Mouse (Mus musculus): ENCODE measurements around the gene Myl3. TPM values are rescaled to one million over a fixed set of nuclear protein-coding genes. Genes with fewer than 3 reads are reported as not detected.
A peak's percentile ranks its signal among the peaks of the same experiment; 100 is the strongest.

The Myl3 gene
- total RNA-seq, 2 experiments from 2014 or later, result not detected

GRCm38 (mm10) chr9:110803294-110803693, 61.6 kb downstream of the Myl3 start:
- peak; percentile 50 for ATAC-seq (replicated peaks; ENCODE audit: poor library complexity, severe bottlenecking)

GRCm38 (mm10) chr9:110810051-110810450, 68.4 kb downstream of the Myl3 start:
- ATAC-seq (replicated peaks; ENCODE audit: poor library complexity, severe bottlenecking), result no peak

GRCm38 (mm10) chr9:110813789-110814188, 72.1 kb downstream of the Myl3 start, which contains the start of gene Prss44:
Prss44 (plus strand) TSS chr9:110813994.
- no peak for ATAC-seq (replicated peaks; ENCODE audit: poor library complexity, severe bottlenecking)

Other genes starting within 250 kb of the Myl3 start
- gene Setd2, start 209.3 kb upstream of the Myl3 start, total RNA-seq (2014; fragmentation: Nextera tagmentation), result 130 and 131 TPM in 2 replicates
- gene Setd2, start 209.3 kb upstream of the Myl3 start, total RNA-seq (2017), result 125 and 149 TPM in 2 replicates
- 4.4 and 4.5 TPM in 2 replicates for gene Nradd, start 117.4 kb upstream of the Myl3 start, total RNA-seq (2014; fragmentation: Nextera tagmentation)
- 0.99 and 4.7 TPM in 2 replicates for gene Nradd, start 117.4 kb upstream of the Myl3 start, total RNA-seq (2017)
- gene Nbeal2, start 87.7 kb upstream of the Myl3 start, total RNA-seq (2014; fragmentation: Nextera tagmentation), result 37.5 and 49.2 TPM in 2 replicates
- gene Nbeal2, start 87.7 kb upstream of the Myl3 start, total RNA-seq (2017), result 11.0 and 13.9 TPM in 2 replicates
- 149 TPM in 2 replicates for gene Ccdc12, start 85.4 kb upstream of the Myl3 start, total RNA-seq (2014; fragmentation: Nextera tagmentation)
- 98.5 and 104 TPM in 2 replicates for gene Ccdc12, start 85.4 kb upstream of the Myl3 start, total RNA-seq (2017)
- 1.2 TPM in 1 of 2 replicates, not detected in the other for gene Pth1r, start 5.3 kb downstream of the Myl3 start, total RNA-seq (2014; fragmentation: Nextera tagmentation)
- gene Pth1r, start 5.3 kb downstream of the Myl3 start, total RNA-seq (2017), result 0.10 and 2.5 TPM in 2 replicates
- not detected in 2 replicates for gene Prss42, start 56.3 kb downstream of the Myl3 start, total RNA-seq (2014; fragmentation: Nextera tagmentation)
- gene Prss42, start 56.3 kb downstream of the Myl3 start, total RNA-seq (2017), result not detected in 2 replicates
- not detected in 2 replicates for gene Prss44, start 72.1 kb downstream of the Myl3 start, total RNA-seq (2014; fragmentation: Nextera tagmentation)
- gene Prss44, start 72.1 kb downstream of the Myl3 start, total RNA-seq (2017), result not detected in 2 replicates
- not detected in 2 replicates for gene Prss43, start 84.8 kb downstream of the Myl3 start, total RNA-seq (2014; fragmentation: Nextera tagmentation)
- gene Prss43, start 84.8 kb downstream of the Myl3 start, total RNA-seq (2017), result not detected in 2 replicates
- not detected in 2 replicates for gene Prss45, start 92.7 kb downstream of the Myl3 start, total RNA-seq (2014; fragmentation: Nextera tagmentation)
- not detected in 2 replicates for gene Prss45, start 92.7 kb downstream of the Myl3 start, total RNA-seq (2017)
- gene Prss46, start 102.6 kb downstream of the Myl3 start, total RNA-seq (2014; fragmentation: Nextera tagmentation), result not detected in 2 replicates
- gene Prss46, start 102.6 kb downstream of the Myl3 start, total RNA-seq (2017), result not detected in 2 replicates
- gene Prss50, start 116.1 kb downstream of the Myl3 start, total RNA-seq (2014; fragmentation: Nextera tagmentation), result not detected in 2 replicates
- gene Prss50, start 116.1 kb downstream of the Myl3 start, total RNA-seq (2017), result not detected in 2 replicates
- 0.41 TPM in 1 of 2 replicates, not detected in the other for gene Als2cl, start 138.0 kb downstream of the Myl3 start, total RNA-seq (2014; fragmentation: Nextera tagmentation)
- gene Als2cl, start 138.0 kb downstream of the Myl3 start, total RNA-seq (2017), result 0.04 TPM in 1 of 2 replicates, not detected in the other
- not detected in 2 replicates for gene Tmie, start 138.3 kb downstream of the Myl3 start, total RNA-seq (2014; fragmentation: Nextera tagmentation)
- not detected in 2 replicates for gene Tmie, start 138.3 kb downstream of the Myl3 start, total RNA-seq (2017)
- gene Fam240a, start 175.0 kb downstream of the Myl3 start, total RNA-seq (2014; fragmentation: Nextera tagmentation), result not detected in 2 replicates
- not detected in 2 replicates for gene Fam240a, start 175.0 kb downstream of the Myl3 start, total RNA-seq (2017)
- not detected in 2 replicates for gene Tdgf1, start 204.3 kb downstream of the Myl3 start, total RNA-seq (2014; fragmentation: Nextera tagmentation)
- gene Tdgf1, start 204.3 kb downstream of the Myl3 start, total RNA-seq (2017), result not detected in 2 replicates
- gene Lrrc2, start 209.7 kb downstream of the Myl3 start, total RNA-seq (2014; fragmentation: Nextera tagmentation), result not detected in 2 replicates
- 0.21 TPM in 1 of 2 replicates, not detected in the other for gene Lrrc2, start 209.7 kb downstream of the Myl3 start, total RNA-seq (2017)
- not detected in 2 replicates for gene Rtp3, start 248.7 kb downstream of the Myl3 start, total RNA-seq (2014; fragmentation: Nextera tagmentation)
- not detected in 2 replicates for gene Rtp3, start 248.7 kb downstream of the Myl3 start, total RNA-seq (2017)

All from granulocyte monocyte progenitor cell, adult 5-6 weeks (primary cell).